Mouse (Mus musculus) T-helper 1 cell (primary cell): Measurements from ENCODE around the gene Rnase1.

ENCODE experiments used
- in situ Hi-C: fragments of 300-600 bp; cut with MboI, MseI; formaldehyde crosslinking; loops from one replicate; pipeline ENCODE4 v1.15.1; 2025; ENCODE audit warnings: high pct_unique_total_duplicates

Gene Rnase1

DNA sequence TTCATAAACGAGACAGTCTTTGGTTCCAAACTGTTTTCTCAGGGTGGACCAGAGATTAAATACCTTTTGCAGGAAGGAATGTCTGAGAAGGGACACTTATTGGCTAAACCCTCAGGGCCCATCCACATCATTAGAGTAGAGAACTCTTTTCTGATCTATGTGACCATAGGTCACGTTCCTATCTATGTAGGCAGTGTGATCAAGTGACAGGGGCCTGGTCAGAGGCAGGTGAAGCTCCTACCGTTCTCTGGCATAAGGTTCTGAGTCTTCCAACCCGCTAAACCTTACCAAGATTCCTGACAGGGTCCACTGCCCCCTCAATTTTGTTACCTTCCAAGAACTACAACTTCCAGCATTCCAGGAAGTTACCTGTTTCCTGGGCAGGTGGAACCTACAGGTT lies 4.5 kb downstream of the Rnase1 start:
- in situ Hi-C loops: no loop called here

DNA sequence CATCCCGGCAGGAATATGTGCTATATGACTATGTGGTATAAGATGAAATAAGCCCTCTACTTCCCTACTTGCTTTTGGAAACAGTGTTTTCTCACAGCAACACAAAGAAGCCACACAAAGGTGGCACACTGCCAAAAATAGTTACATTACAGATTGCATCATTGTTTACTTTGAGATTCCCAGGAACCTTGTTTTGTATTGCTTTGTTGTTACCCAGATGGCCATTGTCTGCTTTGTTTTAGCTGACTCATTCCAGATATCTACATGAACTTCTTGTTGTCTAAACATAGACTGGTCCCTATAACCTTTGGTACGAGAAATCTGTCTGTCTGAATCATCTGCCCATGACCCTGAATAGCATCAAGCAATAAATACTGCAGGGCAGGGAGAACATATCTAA lies 6.2 kb downstream of the Rnase1 start:
- in situ Hi-C loops: no loop called here

DNA sequence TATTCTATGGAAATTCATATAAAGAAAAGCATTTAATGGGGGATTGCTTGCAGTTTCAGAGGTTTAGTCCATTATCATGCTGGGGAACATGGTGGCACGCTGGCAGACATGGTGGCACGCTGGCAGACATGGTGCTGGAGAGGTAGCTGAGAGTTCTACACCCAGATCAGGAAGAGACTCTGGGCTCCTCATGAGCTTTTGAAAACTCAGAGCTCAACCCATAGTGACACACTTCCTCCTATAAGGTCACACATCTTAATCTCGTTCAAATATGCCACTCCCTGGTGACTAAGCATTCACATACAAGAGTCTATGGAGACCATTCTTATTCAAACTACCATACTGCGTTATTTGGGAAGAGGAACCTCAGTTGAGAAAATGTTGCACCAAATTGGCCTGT lies 14.2 kb downstream of the Rnase1 start:
- in situ Hi-C loops: no loop called here

DNA sequence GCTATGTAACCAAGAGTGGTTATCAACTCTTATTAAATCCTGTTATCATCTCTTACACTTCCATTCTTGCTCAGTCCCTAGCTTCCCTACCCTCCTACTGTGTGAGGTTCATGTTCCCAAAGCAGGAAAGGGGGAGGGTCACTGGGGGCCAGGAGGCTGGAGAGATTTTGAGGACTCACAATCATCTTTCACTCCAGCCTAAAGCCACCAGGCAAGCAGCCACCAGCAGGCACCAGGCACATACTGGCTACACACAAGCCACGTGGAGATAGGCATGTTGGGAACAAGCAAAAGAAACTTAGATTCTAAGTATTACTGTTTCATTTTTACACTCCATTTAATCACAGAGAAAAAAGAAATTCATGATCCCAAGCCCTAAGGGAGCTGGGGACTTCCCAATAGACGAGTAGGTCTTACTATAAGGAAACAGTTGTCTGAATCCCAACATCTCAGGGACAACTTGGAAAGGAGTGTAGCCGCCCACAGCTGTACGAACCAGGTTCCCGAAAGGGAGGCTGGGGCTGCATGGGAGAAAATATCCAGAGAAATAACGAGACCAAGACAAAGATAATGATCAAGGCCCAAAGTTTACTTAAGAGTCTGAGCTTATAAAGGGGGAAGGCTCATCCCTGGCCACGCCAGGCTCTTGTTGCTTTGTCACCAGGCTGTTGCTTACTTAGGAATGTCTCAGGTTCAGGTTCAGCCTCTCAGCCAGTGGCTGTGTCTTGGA lies 15.3 kb downstream of the Rnase1 start:
- in situ Hi-C loops: no loop called here

DNA sequence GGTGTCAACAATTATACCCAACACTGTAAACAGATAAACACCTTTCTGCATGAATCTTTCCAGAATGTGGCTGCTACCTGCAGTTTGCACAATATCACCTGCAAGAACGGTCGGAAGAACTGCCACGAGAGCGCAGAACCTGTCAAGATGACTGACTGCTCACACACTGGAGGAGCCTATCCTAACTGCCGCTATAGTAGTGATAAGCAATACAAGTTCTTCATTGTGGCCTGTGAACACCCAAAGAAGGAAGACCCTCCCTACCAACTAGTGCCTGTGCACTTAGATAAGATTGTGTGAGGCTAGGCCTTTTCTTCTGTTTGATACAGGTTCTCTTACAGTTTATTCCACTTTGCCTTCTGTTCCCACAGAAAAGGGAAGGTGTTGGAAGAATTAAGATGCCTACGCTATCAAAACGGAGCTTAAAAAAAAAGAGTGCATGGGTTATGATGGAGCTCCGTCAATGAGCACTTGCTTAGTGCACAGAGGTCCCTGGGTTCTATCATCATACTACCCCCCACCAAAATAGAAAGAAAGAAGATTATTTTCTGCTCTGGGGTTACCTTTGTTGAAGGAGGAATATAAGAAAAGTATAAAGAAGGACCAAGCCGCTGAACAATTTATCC lies 16.2 kb downstream of the Rnase1 start:
- in situ Hi-C loops: no loop called here

DNA sequence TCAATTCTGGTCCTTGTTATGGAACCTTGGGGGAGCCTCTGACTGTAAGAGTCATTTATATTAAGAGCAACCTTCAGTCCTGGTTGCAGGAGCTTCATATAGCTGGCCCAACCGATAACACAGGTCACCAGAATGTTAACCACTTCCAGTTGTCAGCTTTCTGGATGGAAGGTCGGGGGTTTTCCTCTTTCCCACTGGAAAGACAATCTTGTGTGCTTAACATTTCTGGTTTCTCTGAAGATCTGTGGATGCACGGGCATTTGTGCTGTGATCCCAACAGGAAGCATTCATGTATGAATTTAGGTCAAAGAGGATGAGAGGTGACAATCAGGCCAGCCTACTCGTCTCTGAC lies 17.0 kb downstream of the Rnase1 start:
- in situ Hi-C loops: no loop called here

DNA sequence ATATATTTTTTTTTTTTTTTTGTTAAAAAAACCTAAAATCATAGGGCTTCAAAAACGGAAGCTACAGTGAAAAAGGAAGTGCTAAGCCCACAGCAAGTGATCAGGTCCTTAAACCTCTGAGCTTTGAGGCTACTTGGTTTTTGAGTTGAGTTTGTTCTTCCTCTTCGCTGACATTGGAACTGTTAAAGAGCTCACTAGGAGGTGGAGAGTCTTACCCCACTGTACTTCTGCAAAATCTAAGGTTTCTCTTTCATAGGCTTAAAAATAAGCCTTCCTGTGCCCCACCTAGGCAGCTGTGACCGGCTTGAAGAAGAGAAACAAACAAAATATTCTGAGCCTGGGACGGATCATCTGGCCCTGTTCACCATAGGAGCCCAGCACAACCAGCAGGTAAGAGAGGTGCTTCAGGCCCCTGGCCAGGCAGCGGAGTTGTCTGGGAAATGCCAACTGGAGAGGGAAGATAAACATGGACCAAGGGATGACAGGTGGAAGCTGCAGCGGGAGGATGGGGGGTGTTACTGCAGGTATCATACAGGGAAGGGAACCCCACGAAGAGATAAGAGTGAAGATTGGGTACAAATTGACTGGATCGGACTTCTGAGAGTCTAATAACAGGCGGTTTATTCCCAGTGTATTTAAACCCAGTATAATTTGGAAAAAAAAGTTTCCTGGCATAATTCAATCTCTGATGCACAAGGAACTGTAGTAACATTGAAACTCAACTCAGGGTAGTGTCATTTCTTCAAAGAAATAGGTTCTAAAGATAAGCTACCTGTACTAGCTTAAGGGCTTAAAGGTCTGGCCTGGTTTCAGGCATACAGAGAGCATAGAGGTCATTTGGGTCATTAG lies 17.6 kb downstream of the Rnase1 start:
- in situ Hi-C loops: no loop called here

DNA sequence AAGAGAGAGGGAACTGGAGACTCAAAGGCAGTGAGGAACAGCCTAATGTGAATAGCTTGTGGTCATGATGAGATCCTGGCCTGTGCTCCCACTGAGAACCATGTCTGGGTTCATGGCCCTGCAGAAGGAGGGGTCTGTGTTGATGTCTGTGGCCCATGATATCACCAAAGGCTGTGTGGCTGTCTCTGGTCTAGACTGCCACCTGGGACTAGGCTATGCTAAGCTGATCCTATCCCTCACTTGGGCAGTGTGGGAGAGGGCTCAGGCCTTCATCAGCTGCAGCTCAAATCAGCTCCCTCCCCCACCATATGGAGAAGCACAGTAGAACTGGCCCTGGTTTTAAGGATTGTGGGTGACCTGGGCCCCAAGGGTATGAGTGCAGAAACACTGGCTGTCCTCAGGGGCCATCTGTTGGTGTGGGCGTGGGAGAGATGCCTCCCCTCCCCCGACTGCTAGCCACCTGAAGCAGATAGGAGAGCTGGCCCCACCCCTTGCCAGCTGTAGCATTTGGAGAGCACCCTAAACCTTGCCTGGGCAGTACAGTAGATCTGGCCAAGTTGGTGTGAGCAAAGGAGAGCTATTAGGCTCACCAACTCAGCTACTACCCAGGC lies 18.8 kb downstream of the Rnase1 start:
- in situ Hi-C loops: no loop called here

DNA sequence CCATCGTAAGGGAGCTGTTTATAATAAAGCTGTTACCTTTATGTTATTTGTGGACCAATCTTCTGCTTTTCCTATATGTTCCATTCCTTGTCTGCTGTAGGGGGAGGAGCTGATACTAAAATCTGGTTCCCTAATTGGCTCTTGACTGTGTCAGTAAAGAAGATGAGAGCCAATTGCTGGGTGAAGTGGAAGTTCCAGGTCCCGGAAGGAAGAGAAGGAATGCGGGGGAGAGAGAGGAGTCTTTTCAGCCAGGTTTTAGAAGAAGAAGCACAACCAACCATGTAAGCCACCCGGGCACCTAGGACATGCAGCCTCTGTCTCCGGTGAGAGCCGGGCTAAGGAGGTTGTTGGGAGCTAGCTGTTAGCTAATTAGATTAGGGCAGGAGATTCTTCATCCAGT lies 20.9 kb downstream of the Rnase1 start:
- in situ Hi-C loops: no loop called here

DNA sequence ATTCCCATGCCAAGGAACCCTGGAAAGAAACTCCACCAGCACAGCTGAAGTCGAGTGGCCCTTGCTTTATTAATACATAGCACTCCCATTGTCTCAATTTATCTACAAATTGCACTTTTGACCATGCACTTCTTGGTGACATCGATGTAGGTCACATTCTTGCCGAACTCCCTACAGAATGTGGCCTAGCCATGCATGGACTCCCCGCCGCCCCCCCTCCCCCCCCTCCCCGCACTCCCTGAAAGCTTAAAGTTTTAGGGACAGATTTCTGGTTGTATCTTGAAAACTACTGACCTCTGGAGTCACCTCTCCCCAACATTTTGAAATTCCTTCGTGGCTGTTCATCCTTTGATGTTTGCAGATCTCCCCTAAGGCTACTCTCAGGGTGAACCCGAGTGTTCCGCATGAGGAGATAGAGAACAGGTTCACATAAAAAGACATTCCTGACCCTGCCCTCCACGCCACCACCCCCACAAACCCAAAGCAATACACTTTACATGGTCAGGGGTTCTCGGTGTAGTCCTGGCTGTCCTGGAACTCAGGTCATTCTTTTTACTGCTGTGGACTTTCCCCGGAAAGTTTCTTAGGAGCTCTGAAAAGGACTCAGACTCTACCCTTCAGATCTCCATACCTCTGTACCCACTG lies 32.5 kb downstream of the Rnase1 start, which contains the start of gene Eddm3b:
Gene Eddm3b (plus strand): TSS at position 511 of the 645 bp plus-strand sequence.
- in situ Hi-C loops: no loop called here

DNA sequence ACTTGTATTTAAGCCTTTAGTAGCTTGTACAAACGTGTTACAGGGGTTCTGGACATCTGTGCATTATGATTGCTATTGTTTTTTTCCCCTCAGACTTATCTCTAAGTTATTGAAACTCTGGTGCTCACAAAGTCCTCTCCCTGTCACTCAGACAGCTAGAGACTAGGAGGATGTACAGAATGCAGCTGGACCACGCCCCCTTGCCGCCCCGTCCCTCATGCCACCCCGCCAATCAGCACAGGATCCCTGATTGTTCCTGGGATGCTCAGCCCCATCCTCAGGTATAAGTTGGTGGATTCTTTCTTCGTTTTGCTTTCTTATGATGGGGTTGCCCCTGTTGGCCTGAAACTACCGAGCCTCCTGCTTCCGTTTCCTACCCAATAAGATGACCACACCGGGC lies 33.1 kb downstream of the Rnase1 start:
- in situ Hi-C loops: no loop called here

DNA sequence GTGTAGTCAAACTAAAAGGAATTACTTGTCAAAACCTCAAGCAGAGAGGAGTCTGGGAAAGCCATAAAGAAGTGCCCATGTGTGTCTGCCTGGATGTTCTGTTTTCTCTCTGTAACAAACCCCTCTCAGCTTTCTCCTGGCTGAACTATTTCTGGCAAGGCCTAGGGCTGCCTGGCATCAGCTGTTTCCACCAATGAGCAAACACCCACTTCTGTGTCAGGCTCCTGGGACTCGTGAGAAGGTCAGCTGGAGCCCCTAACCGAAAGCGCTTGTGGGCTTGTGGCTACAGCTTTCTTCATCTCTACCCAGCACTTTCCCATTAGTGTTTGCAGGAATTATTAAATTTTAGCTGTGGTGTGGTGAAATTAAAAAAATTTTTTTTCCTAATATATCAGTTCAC lies 34.6 kb downstream of the Rnase1 start:
- in situ Hi-C loops: no loop called here

DNA sequence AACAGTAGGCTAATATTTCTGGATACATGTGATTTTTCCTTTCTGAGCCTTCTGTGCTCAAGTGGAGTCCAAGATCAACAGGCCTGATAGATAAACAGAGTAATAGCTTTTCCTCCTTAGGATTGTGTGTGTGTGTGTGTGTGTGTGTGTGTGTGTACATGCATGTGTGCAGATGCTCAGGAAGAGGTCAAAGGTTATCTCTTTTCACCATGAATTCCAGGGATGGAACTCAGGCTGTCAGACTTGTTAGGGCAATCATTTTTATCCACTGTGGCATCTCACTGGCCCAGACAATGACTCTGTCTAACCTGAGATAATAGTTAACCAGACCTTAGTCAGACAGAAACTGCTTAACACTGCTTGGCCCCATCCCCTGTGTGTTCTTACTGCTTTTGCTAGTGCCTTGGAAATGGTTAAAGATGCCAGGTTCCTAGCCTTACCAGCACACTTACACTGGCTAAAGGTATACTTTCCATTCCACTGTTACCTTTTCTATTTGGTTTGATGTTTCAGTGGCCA lies 40.1 kb downstream of the Rnase1 start:
- in situ Hi-C loops: loop anchor here (5.0 kb wide), 1 partner anchor 56 kb away; the partner anchor contains the start of gene Rnase2b

DNA sequence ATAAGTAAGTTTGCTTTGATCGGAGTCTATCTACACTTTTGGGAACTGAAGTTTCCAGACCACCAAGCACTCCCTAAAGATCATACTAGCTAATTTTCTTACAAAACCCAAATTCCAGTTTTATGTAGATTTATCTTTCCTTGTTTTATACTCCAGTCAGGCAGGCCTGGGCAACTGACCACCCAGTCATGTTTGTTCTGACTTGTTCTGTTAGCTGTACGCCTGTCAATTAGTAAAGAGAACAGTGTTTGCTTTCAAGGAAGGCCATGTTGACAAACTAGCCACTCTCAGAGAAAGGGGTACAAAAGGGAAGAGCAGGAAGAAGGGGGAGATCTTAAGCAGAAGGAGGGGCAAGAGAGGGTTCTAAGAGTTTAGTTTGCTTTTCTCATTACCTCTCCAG lies 42.2 kb downstream of the Rnase1 start:
- in situ Hi-C loops: loop anchor here (5.0 kb wide), 1 partner anchor 163 kb away; no protein-coding TSS in a partner anchor

DNA sequence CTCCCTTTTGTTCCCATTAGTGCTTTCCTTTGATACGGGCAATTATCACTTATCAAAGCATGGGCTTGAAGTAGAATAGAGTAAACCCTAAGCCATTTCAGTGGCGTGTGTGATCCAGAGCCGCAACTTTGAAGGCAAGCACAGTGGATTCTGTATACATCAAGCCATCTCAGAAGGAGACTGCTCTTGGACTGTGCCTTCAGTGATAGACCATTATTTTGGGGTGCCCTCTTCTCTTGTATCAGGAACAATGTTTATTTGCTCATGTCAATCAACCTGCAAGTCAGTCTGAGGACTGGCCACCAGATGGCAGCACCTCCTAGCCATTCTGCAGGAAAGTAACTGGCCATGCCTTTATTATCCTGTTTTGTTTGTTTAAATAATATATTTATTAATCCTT lies 43.4 kb downstream of the Rnase1 start:
- in situ Hi-C loops: loop anchor here (5.0 kb wide), 1 partner anchor 164 kb away; no protein-coding TSS in a partner anchor

DNA sequence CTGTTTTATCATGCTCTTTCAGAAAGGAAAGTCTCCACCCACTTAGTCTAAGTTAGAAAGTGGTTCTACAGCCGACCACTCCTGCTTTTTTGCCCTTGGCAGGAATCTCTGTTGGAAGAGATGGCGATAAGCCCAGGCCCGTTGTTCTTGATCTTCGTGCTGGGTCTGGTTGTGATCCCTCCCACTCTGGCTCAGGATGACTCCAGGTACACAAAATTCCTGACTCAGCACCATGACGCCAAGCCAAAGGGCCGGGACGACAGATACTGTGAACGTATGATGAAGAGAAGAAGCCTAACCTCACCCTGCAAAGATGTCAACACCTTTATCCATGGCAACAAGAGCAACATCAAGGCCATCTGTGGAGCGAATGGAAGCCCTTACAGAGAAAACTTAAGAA lies 45.3 kb downstream of the Rnase1 start:
- in situ Hi-C loops: loop anchor here (5.0 kb wide), 1 partner anchor 166 kb away; no protein-coding TSS in a partner anchor

DNA sequence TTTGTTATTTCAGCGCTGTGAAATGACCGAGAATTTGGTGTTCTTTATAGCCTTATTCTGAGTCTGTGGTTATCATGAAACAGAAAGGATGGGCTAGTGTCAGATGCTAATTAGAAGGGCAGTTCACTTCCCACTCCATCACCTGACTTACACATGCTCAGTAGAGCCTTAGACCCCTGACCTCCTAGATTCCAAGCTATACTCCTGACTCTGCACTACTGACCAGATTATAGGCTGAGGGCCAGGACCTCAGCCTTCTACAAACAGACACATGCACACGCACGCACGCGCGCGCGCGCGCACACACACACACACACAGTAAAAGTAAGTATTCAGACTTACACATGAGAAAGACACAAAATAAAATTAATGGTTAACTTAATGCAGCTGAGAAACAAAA lies 47.7 kb downstream of the Rnase1 start:
- in situ Hi-C loops: loop anchor here (5.0 kb wide), 1 partner anchor 77 kb away; no protein-coding TSS in a partner anchor

DNA sequence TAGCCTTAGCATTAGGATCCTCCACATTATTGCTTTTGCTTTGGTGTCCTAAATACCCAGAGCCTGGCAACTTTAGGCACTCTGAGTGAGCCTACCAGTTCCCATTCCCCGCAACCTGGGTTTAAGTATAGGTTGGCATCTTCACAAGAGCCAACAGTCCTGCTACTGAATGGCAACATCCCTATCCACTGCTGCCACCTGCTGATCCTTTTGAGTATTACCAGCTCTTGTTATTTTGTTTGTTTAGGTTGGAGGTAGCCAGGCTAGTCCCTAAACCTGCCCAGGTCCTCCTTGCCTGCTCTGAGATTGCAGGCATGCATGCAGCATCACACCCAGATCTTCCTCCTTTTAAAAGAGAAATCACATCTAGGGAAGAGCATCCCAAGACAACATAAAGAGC lies 48.3 kb downstream of the Rnase1 start:
- in situ Hi-C loops: loop anchor here (5.0 kb wide), 1 partner anchor 76 kb away; no protein-coding TSS in a partner anchor

DNA sequence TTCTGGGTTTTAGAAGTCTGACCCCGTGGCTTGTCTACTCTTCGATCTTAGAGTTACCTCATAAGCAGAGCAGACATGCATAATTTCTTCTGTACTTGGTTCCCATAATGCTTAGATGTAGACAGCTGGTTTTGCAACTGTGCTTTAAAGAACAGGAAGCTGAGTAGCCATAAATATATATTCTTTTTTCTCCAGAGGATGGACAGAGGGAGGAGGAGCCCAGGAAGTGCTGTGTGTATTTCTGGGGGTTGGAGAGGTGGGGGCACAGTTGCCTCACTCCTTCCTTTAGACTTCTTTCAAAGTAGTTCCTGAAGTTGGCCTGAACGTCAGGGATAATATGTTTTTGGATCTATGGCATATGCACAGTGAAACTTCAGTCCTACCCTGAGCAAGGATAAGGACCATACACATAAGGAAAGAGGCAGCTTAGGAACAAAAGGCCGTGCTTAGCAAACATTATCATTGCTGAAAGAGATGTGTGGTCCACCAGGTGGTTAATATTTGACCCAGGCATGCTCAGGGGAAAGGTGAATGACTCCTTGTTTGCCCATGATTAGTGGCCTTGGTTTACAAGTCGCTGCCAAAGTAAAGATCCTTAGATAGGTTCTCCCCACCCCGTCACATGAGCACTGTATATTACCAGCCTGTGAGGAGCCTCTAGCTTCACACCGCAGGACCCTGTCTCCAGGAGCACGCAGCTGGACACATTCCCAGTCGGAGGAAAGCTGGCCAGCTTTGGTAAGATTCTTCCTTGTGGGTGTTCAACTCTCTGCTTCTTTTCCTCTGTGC lies 50.7 kb downstream of the Rnase1 start:
- in situ Hi-C loops: loop anchor here (5.0 kb wide), 1 partner anchor 74 kb away; no protein-coding TSS in a partner anchor
